Mouse (Mus musculus) neural tube, embryonic 15.5 days (tissue): ENCODE data around the gene Olfr976. TPM values are rescaled to one million over a fixed set of nuclear protein-coding genes. Genes with fewer than 3 reads are reported as not detected.

ENCODE experiments used
- polyA plus RNA-seq: library from polyadenylated mRNA; unstranded; fragments of >200 nt; fragmentation: Nextera tagmentation; extraction: Ambion mirVana; gene quantifications from 2 replicates; pipeline ENCODE4 v1.2.1, GENCODE M21; 2015

Olfr976 gene
- polyA plus RNA-seq, 1 experiment from 2014 or later = not detected

Other genes with a start within 250 kb of the Olfr976 start
- not detected in 2 replicates for gene Olfr965, start 249.8 kb downstream of the Olfr976 start, polyA plus RNA-seq
- gene Olfr150, start 230.2 kb downstream of the Olfr976 start, polyA plus RNA-seq = not detected in 2 replicates
- not detected in 2 replicates for gene Olfr967, start 214.9 kb downstream of the Olfr976 start, polyA plus RNA-seq
- not detected in 2 replicates for gene Olfr968, start 177.9 kb downstream of the Olfr976 start, polyA plus RNA-seq
- not detected in 2 replicates for gene Olfr969, start 170.2 kb downstream of the Olfr976 start, polyA plus RNA-seq
- gene Olfr970, start 152.3 kb downstream of the Olfr976 start, polyA plus RNA-seq = not detected in 2 replicates
- not detected in 2 replicates for gene Olfr971, start 124.3 kb downstream of the Olfr976 start, polyA plus RNA-seq
- not detected in 2 replicates for gene Olfr972, start 94.7 kb downstream of the Olfr976 start, polyA plus RNA-seq
- gene Olfr229, start 53.8 kb downstream of the Olfr976 start, polyA plus RNA-seq = not detected in 2 replicates
- gene Olfr974, start 23.6 kb downstream of the Olfr976 start, polyA plus RNA-seq = not detected in 2 replicates
- gene Olfr975, start 9.1 kb downstream of the Olfr976 start, polyA plus RNA-seq = not detected in 2 replicates
- not detected in 2 replicates for gene Olfr978, start 31.0 kb upstream of the Olfr976 start, polyA plus RNA-seq
- not detected in 2 replicates for gene Olfr979, start 42.3 kb upstream of the Olfr976 start, polyA plus RNA-seq
- not detected in 2 replicates for gene Olfr980, start 48.4 kb upstream of the Olfr976 start, polyA plus RNA-seq
- gene Olfr981, start 60.3 kb upstream of the Olfr976 start, polyA plus RNA-seq = not detected in 2 replicates
- gene Olfr982, start 112.7 kb upstream of the Olfr976 start, polyA plus RNA-seq = not detected in 2 replicates
- not detected in 2 replicates for gene Olfr983, start 132.5 kb upstream of the Olfr976 start, polyA plus RNA-seq
- not detected in 2 replicates for gene Olfr984, start 153.1 kb upstream of the Olfr976 start, polyA plus RNA-seq
- not detected in 2 replicates for gene Olfr985, start 169.1 kb upstream of the Olfr976 start, polyA plus RNA-seq
- not detected in 2 replicates for gene Tmem225, start 187.0 kb upstream of the Olfr976 start, polyA plus RNA-seq
- 0.05 and 0.08 TPM in 2 replicates for gene Olfr986, start 219.8 kb upstream of the Olfr976 start, polyA plus RNA-seq
- gene Zfp202, start 231.2 kb upstream of the Olfr976 start, polyA plus RNA-seq = 10.2 and 11.0 TPM in 2 replicates